Mouse (Mus musculus): Measurements from ENCODE around the gene H2-K1.

DNA sequence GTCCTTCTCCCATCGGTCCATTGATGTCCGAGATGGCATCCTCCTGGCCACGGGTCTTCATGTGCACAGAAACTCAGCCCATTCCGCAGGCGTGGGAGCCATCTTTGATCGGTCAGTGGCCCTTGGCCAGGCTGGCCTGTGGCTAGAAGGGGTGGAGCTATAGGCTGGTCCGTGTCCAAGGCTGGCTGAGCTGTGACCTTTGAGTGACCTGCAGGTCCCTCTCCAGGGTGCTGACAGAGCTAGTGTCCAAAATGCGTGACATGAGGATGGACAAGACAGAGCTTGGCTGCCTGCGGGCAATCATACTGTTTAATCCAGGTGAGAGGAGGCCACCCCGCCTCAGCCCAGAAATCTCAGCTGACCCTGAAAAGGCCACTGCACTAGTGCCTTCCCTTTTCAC is 36.5 kb upstream of the H2-K1 start:
- TF ChIP-seq POLR2A (IDR thresholded peaks at IDR 0.05; ENCODE audit: low read depth, low read length) (no peak), CTCF (IDR thresholded peaks at IDR 0.05; ENCODE audit: extremely low read depth, insufficient read depth, insufficient read length, insufficient replicate concordance) (no peak)

All from spleen, adult 2 months (tissue).